Mouse (Mus musculus) hindbrain, postnatal 0 days (tissue): Measurements from ENCODE around the gene Mc3r. TPM values are rescaled to one million over a fixed set of nuclear protein-coding genes. Genes with fewer than 3 reads are reported as not detected.
A peak's percentile ranks its signal among the peaks of the same experiment; 100 is the strongest.

Source experiments
- ATAC-seq: fragments of 200-750 bp; cut with Nextera tagmentation; 2 replicates; pipeline ENCODE4 v1.8.0; 2017; ENCODE audit warnings: mild to moderate bottlenecking, moderate TSS enrichment, moderate library complexity
- DNase-seq: peaks from one replicate; pipeline ENCODE4 v3.0.0-alpha.2; 2015; ENCODE audit warnings: low spot score
- H3K27ac ChIP-seq: fragments of 300-500 bp; sonication (generic); 2 replicates; pipeline ENCODE4 v1.5.1; 2014; ENCODE audit warnings: mild to moderate bottlenecking
- H3K27me3 ChIP-seq: fragments of 300-500 bp; sonication (generic); 2 replicates; pipeline ENCODE4 v1.6.1; 2014; ENCODE audit warnings: low read length, mixed read lengths; ENCODE audit not compliant: insufficient read depth
- H3K36me3 ChIP-seq: fragments of 300-500 bp; sonication (generic); 2 replicates; pipeline ENCODE4 v1.6.1; 2014; ENCODE audit warnings: low read length, mixed read lengths; ENCODE audit not compliant: insufficient read depth
- H3K4me1 ChIP-seq: fragments of 300-500 bp; sonication (generic); 2 replicates; pipeline ENCODE4 v1.6.1; 2014; ENCODE audit warnings: antibody characterized with exemption, low read length, mixed read lengths; ENCODE audit not compliant: insufficient read depth
- H3K4me2 ChIP-seq: fragments of 300-500 bp; sonication (generic); 2 replicates; pipeline ENCODE4 v1.6.1; 2014; ENCODE audit warnings: low read depth, mild to moderate bottlenecking, low read length, moderate library complexity, mixed read lengths
- H3K4me3 ChIP-seq: fragments of 300-500 bp; sonication (generic); 2 replicates; pipeline ENCODE4 v1.5.1; 2014; ENCODE audit warnings: low read length
- H3K9ac ChIP-seq: fragments of 300-500 bp; sonication (generic); replicated peaks from 2 replicates; pipeline ENCODE4 v1.6.1; 2014; ENCODE audit warnings: mild to moderate bottlenecking, low read length, moderate library complexity, mixed read lengths
- H3K9me3 ChIP-seq: fragments of 300-500 bp; sonication (generic); 2 replicates; pipeline ENCODE4 v1.6.1; 2016; ENCODE audit warnings: low read length, mixed read lengths
- CTCF ChIP-seq: IDR thresholded peaks from 2 replicates; pipeline ENCODE4 v1.5.1; 2016; ENCODE audit warnings: antibody characterized with exemption, control low read depth, low read depth
- WGBS: fragments of 180-500 bp; shearing (Covaris S2); extraction: QIAGEN DNeasy Blood & Tissue Kit; methylation state at CpG from one replicate; pipeline ENCODE4 v1.1.7; 2014; 5-methylcytosine and 5-hydroxymethylcytosine counted together
- polyA plus RNA-seq: library from polyadenylated mRNA; unstranded; fragments of >200 nt; fragmentation: Nextera tagmentation; extraction: Ambion mirVana; gene quantifications from 2 replicates; pipeline ENCODE4 v1.2.1, GENCODE M21; 2015
- total RNA-seq: library from RNA; depleted of rRNA; stranded (reverse); fragments of >200 nt; gene quantifications from 2 replicates; pipeline ENCODE4 v1.2.3, GENCODE M21; 2014

The Mc3r gene
- total and polyA plus RNA-seq, 2 experiments from 2014 or later: 0.31 to 0.38 TPM

DNA sequence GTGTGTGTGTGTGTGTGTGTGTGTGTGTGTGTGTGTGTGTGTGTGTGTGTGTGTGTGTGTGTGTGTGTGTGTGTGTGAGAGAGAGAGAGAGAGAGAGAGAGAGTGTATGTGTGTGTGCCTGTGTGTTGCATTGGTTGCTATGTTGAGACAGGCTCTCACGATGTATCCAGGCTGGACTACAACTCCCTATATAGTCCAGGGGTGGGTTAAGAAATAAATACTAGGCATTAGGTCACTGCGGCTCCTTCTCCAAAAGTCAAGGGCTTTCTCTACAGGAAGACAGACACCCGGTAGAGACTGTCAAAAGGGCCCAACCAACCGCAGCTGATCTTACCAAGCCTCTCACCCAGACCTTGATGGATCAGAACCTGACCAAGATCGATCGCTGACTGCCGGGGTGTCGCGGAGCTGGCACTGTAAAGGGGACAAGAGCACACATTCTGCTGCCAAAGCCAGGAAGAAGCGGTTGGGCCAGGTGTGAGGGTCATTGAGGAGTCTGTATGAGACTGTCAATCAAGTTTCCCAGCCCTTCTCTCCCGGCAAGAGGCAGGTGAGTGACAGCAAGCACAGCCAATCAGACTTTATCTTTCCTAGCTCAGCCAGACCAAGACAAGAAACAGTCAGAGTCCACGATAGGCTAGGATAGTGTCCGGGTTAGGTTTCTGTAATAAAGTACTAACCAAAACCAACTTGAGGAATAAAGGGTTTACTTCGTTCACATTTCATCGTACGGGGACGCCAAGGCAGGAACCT lies 32.0 kb upstream of the Mc3r start:
- Histone ChIP-seq H3K4me2 (no peak overlapping the region), H3K9me3 (no peaks in the 10 kb centered on the region), H3K27ac (no peak overlapping the region), H3K36me3 (no peaks in the 10 kb centered on the region), H3K9ac (no peak overlapping the region), H3K4me3 (no peak overlapping the region), H3K27me3 (no peaks in the 10 kb centered on the region), H3K4me1 (no peaks in the 10 kb centered on the region)
- ATAC-seq: peak; percentile 54; the same call in 1 of the 2 replicates
- 66% methylated on average over 17 of the region's 17 CpGs for WGBS
- DNase-seq: peak; percentile 42
- TF ChIP-seq CTCF: no peak

DNA sequence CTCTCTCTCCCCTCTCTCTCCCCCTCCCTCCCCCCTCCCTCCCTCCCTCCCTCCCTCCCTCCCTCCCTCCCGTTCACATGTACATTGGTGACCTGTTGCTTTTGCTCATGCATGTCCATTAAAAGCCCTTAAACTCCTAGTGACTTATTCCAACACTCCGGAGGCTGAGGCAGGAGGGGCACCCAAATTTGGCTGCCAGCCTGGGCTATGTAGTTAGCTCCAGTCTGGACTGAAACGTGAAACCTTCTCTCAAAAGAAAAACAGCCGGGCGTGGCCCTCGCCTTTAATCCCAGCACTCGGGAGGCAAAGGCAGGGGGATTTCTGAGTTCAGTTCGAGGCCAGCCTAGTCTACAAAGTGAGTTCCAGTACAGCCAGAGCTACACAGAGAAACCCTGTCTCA lies 30.4 kb upstream of the Mc3r start:
- Histone ChIP-seq H3K27ac (no peak overlapping the region), H3K27me3 (no peaks in the 10 kb centered on the region), H3K9ac (no peak overlapping the region), H3K9me3 (no peaks in the 10 kb centered on the region), H3K4me2 (no peak overlapping the region), H3K4me1 (no peaks in the 10 kb centered on the region), H3K36me3 (no peaks in the 10 kb centered on the region), H3K4me3 (no peak overlapping the region)
- ATAC-seq (no peak), DNase-seq (no peak)
- WGBS: 56% methylated on average over 7 of the region's 8 CpGs
- no peak for TF ChIP-seq CTCF

DNA sequence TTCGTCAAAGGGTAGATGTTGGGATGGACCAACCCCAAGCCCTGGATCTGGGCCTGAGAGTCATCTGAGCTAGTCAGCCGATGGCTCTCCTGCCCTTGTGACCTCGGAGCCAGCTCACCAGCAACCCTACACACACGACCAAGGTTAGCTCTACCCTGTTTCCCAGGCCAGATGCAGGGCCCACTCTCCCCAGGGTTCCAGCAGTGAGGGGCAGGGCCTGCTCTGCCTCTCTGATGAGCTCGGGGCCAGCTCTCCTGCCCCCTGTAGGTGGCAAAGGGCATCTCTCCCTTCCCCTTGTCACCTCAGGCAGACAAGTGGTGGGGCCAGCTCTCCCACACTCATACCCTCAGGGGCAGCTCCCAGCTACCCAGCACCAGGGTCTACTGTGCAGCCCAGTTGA lies 29.1 kb upstream of the Mc3r start:
- DNase-seq (no peak), ATAC-seq (no peak)
- H3K9ac ChIP-seq: no peak overlapping the region
- no peak overlapping the region for H3K4me3 ChIP-seq
- no peak overlapping the region for H3K4me2 ChIP-seq
- TF ChIP-seq CTCF: peak; percentile 19; the same call in 1 of the 2 replicates
- H3K36me3 ChIP-seq: no peaks in the 10 kb centered on the region
- H3K9me3 ChIP-seq: no peaks in the 10 kb centered on the region
- WGBS: 57% methylated on average over 5 of the region's 5 CpGs
- no peak overlapping the region for H3K27ac ChIP-seq
- no peaks in the 10 kb centered on the region for H3K27me3 ChIP-seq
- H3K4me1 ChIP-seq: no peaks in the 10 kb centered on the region

DNA sequence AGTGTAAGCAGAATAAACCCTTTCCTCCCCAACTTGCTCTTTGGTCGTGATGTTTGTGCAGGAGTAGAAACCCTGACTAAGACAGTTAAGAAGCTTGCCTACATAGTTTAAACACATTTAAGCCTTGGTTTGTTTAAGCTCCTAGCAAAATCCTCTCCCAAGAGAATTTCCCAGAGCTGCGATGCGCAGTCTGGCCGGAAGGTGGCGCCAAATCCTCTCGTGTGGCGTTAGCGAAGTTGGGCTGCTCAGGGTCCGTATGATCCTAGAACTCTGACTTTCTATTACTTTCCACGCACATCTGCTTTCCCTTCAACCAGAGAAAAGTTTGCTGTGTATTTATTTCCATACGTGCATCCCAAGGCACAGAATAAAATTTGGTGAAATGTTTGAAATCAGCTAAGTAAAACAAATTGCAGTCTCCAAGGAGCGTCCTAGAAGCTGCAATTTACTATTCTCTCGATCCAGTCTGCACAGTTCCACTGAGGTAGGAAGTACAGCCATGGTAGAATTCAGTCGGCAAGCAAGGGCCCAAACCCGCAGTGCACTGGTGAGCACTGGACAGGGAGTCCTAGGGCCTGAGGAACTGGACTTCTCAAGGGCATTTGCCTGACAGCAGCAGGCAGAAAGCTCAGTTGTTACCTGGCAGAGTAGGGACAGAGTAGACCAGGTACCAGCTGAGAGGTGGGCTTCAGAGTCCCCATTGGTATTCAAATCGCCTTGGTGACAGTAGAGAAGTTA lies 26.5 kb upstream of the Mc3r start:
- Histone ChIP-seq H3K27ac (no peak overlapping the region), H3K4me3 (no peak overlapping the region), H3K27me3 (no peaks in the 10 kb centered on the region), H3K9me3 (no peaks in the 10 kb centered on the region), H3K4me1 (no peaks in the 10 kb centered on the region), H3K4me2 (0 out of 2 replicates have a peak overlapping the region, but pooled peaks have one; percentile 1), H3K36me3 (no peaks in the 10 kb centered on the region), H3K9ac (no peak overlapping the region)
- DNase-seq (peak; percentile 86), ATAC-seq (no peak)
- WGBS: 7% methylated on average over 16 of the region's 16 CpGs
- TF ChIP-seq CTCF: peak; percentile 94

DNA sequence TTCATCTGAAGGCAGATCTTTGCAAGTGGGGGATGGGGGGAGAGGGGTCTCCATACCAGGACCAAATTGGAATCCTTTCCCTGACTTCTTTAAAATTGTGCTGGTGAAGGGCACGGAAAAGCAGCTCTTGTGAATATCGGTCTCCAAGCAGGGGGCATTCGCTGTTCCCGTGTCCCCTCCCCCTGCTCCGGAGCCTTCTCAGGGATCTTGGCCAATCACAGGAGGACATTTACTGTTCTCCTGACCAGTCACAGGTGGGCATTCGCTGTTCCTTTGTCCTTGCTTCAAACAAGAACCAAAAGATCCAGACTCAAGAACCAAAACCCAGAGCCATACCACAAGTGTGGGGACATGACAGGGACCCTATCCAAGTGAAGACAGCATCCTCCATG lies 25.9 kb upstream of the Mc3r start:
- Histone ChIP-seq H3K9ac (no peak overlapping the region), H3K4me3 (no peak overlapping the region), H3K27me3 (no peaks in the 10 kb centered on the region), H3K36me3 (no peaks in the 10 kb centered on the region), H3K4me1 (no peaks in the 10 kb centered on the region), H3K4me2 (0 out of 2 replicates have a peak overlapping the region, but pooled peaks have one; percentile 1), H3K27ac (no peak overlapping the region), H3K9me3 (no peaks in the 10 kb centered on the region)
- DNase-seq: no peak
- ATAC-seq: no peak
- 12% methylated on average over 6 of the region's 6 CpGs for WGBS
- TF ChIP-seq CTCF: no peak

DNA sequence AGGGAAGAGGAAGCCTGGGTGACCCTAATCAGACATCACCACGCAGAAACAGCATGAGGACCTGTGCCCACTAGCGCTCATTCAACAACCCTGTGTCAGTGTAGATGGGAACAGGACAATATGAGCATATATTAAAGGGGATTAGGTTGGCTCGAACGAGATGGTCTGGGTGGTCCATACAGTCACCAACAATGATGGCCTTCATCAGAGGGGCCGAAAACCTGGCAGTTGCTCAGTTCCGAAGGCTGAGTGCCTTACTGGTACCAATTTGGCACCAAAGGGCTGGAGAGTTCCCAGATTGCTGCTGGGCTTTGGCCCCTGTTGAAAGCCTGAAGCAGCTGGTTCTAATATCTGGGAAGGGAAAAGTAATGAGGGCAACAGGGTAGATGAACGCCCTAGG lies 25.4 kb upstream of the Mc3r start:
- H3K4me2 ChIP-seq: no peak overlapping the region
- no peaks in the 10 kb centered on the region for H3K9me3 ChIP-seq
- ATAC-seq: peak; percentile 78
- no peak overlapping the region for H3K4me3 ChIP-seq
- DNase-seq: peak; percentile 77
- TF ChIP-seq CTCF: no peak
- no peak overlapping the region for H3K27ac ChIP-seq
- H3K4me1 ChIP-seq: no peaks in the 10 kb centered on the region
- WGBS: 58% methylated on average over 7 of the region's 7 CpGs
- no peak overlapping the region for H3K9ac ChIP-seq
- no peaks in the 10 kb centered on the region for H3K27me3 ChIP-seq
- no peaks in the 10 kb centered on the region for H3K36me3 ChIP-seq
